Mouse (Mus musculus): ENCODE measurements around the gene Plppr1. TPM values are rescaled to one million over a fixed set of nuclear protein-coding genes. Genes with fewer than 3 reads are reported as not detected.

The Plppr1 gene
- total RNA-seq, 2 experiments from 2014 or later = not detected

DNA sequence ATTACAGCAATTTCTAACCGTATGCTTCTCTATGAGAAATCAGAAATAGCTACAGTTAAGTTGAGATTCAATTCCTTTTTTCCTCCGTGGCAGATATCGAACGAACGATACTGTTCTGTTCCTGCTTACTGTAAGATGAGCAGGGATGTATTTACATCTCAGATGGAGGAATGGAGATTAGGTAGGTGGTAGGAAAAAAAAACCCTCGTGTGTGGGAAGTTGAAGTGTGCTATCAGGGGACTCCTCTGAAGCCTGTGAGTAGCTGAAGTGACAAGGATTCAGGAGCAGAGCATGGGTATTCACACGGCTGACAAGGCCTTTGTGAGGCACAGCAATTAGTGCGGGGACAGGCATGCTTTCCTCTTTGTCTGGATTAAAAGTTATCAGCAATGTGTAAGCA lies 49.3 kb downstream of the Plppr1 start:
- no peak for ATAC-seq (replicated peaks; ENCODE audit: poor library complexity)

DNA sequence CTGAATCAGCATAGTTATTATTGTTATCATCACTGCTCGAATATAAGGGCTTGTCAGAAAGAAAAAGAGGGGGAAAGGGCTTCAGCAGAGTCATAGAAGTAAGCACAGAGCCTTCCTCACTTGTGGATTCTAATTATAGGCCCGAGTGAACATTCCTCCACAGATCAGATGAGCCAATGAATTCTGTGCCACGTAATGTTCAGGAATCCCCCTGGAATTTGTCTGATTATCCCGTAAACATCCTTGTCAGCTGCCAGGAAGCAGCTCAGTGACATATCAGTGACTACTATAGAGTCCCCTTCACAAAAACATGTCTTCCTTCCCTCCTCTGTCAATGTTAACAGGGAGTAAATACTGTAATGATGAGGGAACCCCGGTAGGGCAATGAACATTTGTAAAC lies 50.9 kb downstream of the Plppr1 start:
- no peak for ATAC-seq (replicated peaks; ENCODE audit: poor library complexity)

DNA sequence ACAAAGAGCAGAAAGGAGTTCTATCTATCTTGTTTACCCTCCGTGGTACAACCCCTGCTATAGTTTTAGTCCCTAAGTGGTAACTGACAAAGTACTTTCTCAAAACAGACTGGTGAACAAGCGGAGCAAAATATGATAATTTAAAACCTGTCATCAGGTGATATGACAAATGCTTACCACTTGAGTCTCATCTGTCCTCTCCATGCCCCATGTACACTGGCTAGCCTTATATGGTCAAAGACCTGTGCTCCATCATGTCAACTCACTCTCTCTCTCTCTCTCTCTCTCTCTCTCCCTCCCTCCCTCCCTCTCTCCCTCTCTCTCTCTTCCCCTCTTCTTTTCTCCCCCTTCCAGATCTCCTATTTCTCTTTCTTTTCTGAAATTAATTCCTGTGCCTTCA lies 59.8 kb downstream of the Plppr1 start:
- ATAC-seq (replicated peaks; ENCODE audit: poor library complexity) = no peak

DNA sequence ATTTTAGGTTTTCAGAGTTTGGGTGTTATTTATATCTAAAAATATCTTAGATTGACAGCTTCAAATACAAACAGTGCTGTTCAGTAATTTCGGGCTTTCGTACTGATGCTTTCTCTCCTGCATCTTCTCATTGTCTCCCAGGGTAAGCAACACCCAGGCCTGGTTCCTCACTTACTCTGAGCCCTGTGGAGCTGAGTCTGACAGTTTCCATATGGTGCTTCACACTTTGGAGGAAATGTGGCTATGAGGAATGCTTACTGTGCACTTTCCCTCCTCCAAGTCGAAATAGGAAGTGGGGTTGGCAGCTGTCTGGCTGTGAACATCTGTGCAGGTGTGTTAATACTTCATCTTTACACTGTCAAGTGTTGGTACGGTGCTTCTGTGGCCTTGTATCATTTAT lies 85.7 kb downstream of the Plppr1 start:
- ATAC-seq (replicated peaks; ENCODE audit: poor library complexity) = no peak

DNA sequence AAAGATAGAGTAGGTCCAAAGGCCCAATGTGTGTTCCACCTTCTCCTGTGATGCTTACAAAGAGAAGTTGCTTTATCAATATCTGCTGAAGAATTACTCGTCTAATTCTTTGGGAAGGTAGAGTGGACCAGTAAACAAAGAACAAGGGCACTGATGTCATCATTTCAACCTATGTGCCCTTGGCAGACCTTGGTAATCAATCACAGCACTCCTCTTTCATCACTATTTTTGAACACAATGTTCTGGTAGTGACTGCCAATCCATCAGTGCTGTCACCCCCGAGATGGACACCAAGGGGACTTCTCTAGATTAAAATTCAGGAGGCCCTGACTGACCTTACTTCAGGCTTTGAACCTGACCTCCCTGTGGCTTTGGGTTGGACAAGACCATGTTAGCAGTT lies 89.7 kb downstream of the Plppr1 start:
- ATAC-seq (replicated peaks; ENCODE audit: poor library complexity) = no peak

DNA sequence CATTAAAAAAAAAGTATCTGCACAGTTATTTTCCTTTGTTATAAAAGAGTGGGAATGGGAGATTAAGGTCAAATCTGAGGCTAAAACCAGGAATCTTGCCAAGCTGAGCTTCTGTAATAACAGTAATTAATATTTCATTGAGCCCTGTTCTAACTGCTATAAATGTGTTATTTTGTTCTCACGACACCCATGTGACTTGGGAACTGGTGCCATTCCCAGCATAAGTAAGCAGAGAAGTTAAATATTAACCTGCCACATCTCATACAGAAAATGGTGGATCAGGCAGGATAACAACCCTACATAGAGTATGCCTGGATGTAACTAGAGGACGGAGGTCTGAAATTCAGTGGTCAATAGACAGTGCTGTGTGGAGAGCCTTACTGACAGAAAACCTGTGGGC lies 90.2 kb downstream of the Plppr1 start:
- no peak for ATAC-seq (replicated peaks; ENCODE audit: poor library complexity)

DNA sequence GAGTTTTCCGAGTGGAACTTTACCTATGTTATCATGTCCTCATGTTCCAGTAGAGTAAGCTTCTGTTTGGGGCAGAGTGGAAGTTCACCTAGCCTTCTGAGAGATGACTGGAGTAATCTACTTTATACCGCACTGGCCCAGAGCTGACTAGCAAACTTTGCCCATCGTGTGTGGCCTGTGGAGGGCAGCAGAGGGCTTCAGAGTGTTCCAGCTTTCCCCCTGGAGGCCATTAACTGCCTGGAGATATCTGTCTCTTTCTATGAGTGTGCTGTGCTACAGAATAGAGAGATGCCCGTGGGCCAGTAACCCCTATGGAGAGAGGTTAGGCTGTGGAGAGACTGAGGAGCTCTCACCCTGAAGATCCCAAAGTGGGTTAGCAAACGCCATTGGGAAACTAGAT lies 94.8 kb downstream of the Plppr1 start:
- ATAC-seq (replicated peaks; ENCODE audit: poor library complexity) = peak; percentile 100

DNA sequence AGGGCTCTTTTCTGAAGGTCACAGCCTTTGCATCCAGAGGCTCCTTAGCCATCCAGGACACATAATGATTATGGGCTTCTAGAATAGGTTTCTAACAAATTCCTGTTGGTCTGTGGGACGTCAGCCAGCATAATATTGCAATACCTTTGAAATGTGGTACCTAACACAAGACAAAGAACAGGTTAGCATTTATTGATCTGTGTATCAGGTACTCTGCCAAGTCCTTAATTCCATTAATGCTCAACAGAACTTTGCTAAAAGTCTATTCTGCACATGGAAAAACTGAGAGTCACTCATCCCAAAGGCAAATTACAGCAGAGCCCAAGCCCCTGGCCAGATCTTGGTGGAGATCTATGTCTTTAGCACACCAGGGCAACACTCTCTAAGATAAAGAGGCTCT lies 97.7 kb downstream of the Plppr1 start:
- ATAC-seq (replicated peaks; ENCODE audit: poor library complexity) = no peak

DNA sequence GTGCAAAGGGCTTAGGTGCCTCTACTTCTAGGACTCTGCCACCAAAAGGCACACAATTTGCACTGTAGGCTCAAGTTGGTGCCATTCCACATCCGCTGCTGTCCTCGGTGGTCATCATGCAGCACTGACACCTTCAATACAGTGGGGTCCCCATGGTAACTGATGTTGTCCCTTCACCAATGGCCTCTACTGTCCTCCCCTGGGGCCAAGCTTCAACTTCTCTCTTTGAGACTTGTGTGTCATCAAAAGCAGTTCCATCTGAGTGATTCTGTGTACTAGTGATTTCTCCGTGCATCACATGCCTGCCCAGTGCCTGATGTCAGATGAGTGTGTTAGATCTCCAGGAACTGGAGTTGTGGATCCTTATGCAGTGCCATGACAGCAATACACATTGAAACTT lies 104.2 kb downstream of the Plppr1 start:
- ATAC-seq (replicated peaks; ENCODE audit: poor library complexity) = no peak

DNA sequence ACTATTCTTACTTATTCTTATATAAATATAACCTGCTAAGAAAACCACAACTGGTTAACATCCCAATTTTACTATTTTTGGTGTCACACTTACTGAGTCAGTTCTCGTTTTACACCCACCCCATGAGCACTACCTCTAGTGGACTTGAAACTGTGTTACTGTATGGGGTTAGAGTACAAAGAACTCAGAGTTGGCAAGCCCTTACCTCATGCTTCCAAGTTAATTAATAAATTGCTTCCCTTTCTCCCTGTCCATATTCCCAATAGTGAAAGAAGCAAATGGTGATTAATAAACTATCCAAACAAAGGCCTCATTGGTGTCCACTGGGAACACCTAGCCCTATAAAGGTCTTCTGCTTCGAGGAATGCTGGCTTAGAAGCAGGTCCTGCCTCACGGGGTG lies 107.3 kb downstream of the Plppr1 start:
- no peak for ATAC-seq (replicated peaks; ENCODE audit: poor library complexity)

DNA sequence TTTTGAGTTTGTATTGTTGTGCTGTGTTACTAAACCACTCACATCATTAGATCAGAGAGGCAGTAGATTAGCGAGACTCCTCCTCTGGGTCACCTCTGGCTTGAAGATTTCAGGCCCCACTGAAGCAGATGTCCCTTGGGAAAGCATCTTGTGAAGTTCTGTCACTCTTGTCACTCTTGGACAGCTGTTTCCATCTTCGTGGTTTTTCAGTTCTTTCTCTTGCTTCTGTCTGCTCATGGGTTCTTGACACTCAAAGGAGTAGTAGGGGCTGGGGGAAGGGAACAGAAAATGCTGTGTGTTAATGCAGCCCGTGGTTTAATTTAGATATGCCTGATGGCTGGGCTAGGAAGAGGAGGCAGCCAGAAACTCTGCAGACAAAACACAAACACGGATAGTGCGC lies 108.0 kb downstream of the Plppr1 start:
- no peak for ATAC-seq (replicated peaks; ENCODE audit: poor library complexity)

DNA sequence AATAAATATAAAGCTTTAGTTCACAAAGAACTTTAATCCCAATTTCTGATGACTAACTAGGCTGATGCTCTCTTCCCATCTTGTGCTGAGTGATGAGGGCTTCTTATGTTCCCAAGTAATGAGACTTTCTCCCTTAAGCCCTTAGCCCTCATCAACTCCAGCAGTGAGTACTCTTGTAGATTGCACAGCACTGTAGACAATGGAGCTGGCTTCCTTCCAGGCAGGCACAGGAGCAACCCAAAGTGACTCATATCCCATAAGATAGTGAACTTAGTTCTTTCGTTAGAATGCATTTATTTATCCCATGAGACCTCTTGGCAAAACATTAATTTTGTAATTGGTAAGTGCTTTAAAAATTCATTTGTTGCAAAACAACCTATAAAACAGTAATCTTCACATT lies 110.4 kb downstream of the Plppr1 start:
- no peak for ATAC-seq (replicated peaks; ENCODE audit: poor library complexity)

DNA sequence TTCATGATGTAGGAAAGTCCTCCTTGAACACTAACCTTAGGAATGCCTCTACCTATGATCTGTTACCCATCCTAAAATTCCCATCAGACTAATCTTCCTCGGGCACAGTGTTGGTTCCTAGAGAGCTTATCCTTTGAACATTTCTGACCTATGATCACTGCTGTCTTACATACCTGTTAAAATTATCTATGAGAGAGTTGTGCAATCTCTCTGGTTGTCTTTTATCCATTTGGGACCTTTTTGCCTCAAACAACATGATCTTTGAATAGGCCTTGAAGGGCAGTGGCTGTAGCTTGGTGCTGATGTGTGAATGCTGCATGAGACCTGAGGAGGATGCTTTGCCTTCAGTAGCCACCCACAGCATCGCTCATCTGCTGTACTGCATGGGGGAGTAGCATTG lies 119.0 kb downstream of the Plppr1 start:
- no peak for ATAC-seq (replicated peaks; ENCODE audit: poor library complexity)

DNA sequence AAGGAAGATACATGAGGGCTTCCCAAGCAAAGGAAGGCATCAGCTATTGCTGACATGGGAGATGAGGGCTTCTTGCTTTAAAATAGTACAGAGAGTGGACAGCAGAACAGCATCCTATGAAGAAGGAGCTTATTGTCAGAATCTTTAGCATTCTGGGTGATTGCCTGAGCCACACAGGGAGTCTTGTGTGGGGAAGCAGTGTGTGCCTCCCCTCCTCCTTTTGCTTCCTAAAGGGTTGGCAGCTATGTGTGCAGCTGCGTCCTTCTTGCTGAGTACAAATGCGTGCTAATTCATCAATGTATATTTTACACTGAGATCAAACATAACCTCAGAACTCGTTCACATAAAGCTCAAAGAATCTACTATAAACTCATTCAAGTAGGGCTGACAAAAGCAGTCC lies 119.8 kb downstream of the Plppr1 start:
- ATAC-seq (replicated peaks; ENCODE audit: poor library complexity) = no peak

DNA sequence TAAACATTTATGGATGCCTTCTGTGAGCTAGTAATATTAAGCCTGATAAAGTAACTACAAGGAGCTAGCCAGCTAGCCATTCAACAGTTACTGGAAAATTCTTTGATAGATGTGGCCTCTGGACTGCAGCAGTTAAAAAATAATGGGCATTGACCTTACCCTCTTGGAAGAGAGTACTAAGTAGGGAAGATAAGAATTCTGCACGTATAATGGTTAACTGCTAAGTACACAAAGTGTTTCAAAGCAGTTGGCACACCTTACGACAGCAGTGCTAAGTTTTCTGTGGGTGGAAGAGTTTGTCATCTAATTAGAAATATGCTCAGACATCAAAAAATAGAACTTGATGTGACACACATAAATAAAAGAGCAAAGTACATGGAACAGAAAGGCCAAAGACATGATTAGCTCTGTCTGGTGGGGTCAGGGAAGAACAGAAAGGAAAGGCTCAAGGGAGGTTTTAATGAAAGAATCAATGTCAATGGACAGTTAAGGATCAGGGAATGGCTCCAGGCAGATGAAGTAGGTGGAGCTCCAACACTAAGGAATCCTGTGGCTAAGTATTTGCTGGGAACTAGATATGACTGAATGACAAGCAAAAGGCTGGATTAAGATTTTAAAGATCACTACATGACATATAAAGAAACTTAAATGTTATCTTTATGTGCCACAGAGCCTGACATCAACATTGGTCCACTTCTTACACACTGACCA lies 120.6 kb downstream of the Plppr1 start:
- no peak for ATAC-seq (replicated peaks; ENCODE audit: poor library complexity)

DNA sequence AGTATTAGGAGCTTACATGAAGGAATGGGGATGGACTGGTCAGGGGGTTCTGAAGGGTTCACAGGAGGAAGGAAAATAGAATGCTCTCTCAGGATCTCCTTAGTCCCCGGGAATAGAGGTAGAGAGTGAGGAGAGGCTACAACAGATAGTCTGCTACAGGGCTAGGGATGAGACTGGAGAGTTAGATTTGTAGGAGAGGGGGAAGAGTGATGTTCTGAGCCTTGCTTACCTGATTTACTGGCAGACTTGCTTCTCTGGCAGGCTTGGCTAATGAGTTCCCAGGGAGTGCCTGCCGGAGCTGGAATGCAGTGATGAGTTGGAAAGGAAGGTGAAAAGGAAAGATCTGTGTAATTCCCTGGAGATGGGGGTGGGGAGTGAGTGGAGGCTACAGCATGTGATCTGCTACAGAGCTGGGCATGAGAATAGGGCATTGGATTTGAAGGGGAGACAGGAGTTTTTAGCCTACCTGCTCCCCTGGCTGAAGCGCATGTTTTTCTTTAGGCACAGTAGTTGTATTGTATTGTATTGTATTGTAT lies 131.0 kb downstream of the Plppr1 start:
- no peak for ATAC-seq (replicated peaks; ENCODE audit: poor library complexity)

DNA sequence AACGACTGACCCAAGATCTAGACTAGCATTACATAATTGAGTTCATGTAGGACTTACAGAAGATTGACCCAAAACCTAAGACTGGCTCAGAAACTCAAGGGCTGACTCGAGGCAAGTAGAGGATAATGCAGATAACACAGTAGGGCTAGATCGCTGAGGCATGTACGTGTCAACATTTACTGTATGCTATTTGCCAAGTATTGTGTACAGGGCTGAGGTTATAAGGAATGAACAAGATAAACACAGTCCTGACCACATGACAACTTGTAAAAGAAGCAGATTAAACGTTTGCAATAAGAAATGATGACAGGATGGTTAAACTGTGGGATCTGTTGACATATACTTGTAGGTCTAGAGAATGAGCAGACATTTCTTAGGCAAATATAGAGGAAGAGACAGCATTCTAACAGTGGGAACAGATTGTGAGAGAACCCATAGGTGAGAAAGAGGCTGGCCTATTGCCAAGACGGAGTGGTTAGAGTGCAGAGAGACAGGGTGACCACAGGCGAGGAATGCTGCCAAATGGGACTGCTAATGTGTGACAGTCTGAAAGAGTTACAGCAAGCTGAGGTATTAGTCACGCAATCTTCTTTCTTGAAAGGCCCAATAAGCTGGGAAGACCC lies 138.2 kb downstream of the Plppr1 start:
- ATAC-seq (replicated peaks; ENCODE audit: poor library complexity) = peak; percentile 80

DNA sequence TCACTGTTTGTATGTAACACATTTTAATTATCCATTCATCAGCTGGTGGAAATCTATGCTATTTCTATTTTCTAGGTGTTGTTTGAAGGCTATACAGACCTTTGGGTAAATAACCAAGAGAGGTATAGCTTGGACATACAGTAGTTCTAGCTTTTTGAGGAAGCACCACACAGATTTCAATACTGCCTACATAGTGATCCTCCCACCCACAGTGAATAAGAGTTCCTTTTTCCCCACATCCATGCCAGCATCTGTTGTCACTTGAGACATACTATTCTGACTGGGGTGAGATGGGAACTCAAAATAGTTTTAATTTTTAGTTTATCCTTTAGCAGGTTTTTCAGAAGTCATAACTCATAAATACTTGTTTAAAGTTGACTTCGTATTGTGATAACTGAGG lies 151.4 kb downstream of the Plppr1 start:
- no peak for ATAC-seq (replicated peaks; ENCODE audit: poor library complexity)

DNA sequence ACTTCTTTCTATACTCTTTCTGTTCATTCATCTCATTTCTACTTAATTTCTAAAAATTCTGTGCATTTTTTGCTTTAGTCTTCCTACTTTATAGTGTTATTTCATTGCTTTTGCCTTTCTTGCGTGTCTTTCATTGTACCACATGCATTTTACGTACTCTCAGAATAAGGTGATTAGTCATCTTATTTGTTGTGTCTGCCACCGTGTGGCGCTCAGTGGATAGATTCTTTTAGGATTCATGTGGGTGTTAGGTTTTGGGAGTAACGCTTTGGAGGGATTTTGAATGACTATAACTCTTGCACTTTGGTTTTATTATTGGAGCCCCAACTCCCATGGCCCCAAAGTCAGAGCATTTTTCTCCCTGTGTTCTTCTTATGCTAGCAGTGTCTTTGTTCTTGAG lies 152.5 kb downstream of the Plppr1 start:
- no peak for ATAC-seq (replicated peaks; ENCODE audit: poor library complexity)

DNA sequence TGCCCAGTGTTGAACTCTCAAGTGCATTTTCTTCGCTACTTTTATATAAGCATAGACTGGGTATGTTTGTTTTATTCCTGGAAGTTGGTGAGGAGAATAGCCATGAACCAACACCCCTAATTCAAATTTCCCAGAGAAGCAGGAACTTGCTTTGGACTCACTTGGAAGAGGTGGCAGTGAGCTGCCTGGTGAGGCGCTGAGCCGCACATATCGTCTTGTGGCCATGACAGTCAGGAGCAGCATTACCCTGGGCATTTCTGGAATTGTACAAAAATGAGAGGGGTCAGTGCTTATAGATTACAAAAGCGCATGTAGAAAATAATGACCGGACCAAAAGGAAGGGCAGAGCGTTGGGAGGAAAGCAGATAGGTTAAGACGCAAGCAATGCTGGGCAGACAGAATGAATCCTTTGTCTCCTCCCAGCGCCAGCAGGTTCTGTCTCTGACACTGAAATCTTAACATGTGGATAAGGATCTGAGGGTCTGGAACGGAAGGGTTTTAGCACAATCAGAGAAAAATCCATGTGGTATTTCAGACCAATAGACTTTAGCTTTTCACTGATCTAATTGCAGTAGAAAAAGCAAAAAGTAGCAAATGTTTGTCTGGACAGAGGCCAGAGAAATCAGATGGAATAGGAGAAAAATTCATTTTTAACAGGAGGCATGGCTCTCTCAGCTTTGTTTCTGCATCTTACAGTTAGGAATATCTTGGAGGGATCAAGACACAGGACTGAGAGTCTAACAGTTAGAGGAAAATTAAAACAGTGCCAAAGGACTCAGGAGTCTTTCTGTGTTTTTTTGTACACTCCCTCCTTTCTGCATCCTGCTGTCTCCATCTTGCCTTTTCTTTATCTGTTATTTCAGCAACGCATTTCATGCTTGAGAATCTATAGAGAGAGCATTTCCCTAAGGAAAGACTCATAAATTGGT lies 153.8 kb downstream of the Plppr1 start:
- no peak for ATAC-seq (replicated peaks; ENCODE audit: poor library complexity)

DNA sequence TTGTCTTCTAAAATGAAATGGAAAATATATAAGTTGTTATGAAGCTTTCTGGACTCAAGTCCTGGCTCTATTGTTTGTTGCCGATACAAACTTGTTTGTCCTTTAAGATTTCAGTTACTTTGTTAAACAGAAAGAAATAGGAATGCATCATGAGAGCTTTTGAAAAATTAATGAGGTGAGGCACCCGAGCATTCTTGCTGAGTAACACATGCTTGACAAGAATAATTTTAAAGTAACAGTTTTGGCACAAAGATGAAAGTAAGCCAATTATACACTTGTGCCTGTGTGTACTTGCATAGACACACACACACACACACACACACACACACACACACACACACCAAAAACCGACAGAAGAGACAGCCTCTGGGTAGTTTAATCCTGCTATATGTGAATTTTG lies 155.3 kb downstream of the Plppr1 start:
- no peak for ATAC-seq (replicated peaks; ENCODE audit: poor library complexity)

DNA sequence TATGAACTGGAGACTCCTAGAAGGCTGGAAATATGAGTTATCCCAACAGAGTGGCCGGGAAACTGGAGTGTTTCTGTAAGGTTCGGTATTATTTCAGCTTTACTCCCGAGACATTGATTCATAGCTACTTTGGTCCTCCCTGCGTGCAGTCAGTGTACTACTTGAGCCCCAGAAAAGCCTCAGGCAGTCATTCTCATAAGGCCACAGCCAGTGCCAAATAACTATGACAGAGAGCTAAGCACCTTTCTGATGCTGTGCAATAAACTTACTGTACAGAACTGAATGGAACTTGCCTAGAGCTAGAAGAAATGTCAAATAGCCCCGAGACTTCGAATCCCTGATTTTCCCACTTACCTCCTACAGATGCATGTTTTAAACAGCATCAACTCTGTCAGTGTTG lies 164.4 kb downstream of the Plppr1 start:
- no peak for ATAC-seq (replicated peaks; ENCODE audit: poor library complexity)
